Mouse (Mus musculus): ENCODE results near the gene Vps25. TPM values are rescaled to one million over a fixed set of nuclear protein-coding genes. Genes with fewer than 3 reads are reported as not detected.

Gene Vps25
- polyA plus RNA-seq (2015; fragmentation: Nextera tagmentation; extraction: Ambion mirVana), result 133 and 141 TPM in 2 replicates

- Histone ChIP-seq H3K27me3 (ENCODE audit: control insufficient read depth, insufficient read depth, low read length) (no peaks in the 10 kb centered on the region), H3K36me3 (ENCODE audit: control insufficient read depth, insufficient read depth, low read length) (peaks cover 7% of the 10 kb centered on the region; the same call in 1 of the 2 replicates), H3K4me2 (ENCODE audit: low read depth, low read length) (peak within 1 kb of the TSS; percentile 96), H3K9me3 (replicated peaks; ENCODE audit: control insufficient read depth, low read length) (no peaks in the 10 kb centered on the region), H3K9ac (ENCODE audit: low read length) (peak within 1 kb of the TSS; percentile 94), H3K4me3 (replicated peaks; ENCODE audit: low read length) (peak within 1 kb of the TSS; percentile 79), H3K4me1 (ENCODE audit: control insufficient read depth, insufficient read depth, low read length) (peaks cover 20% of the 10 kb centered on the region), H3K27ac (ENCODE audit: low read length) (peak within 1 kb of the TSS; percentile 95)
- peak; percentile 85; the same call in 1 of the 2 replicates for ATAC-seq (ENCODE audit: insufficient read depth, low FRiP score)
- WGBS, result under 1% methylated on average over 40 of the region's 40 CpGs
These were observed at the start of gene Vps25 for GRCm38 (mm10) chr11:101253613-101254389. Vps25 (plus strand) TSS chr11:101253707.

- WGBS, result 39% methylated on average over 3 of the region's 3 CpGs
- Histone ChIP-seq H3K9ac (ENCODE audit: low read length) (no peak overlapping the region), H3K4me3 (replicated peaks; ENCODE audit: low read length) (no peak overlapping the region), H3K27me3 (ENCODE audit: control insufficient read depth, insufficient read depth, low read length) (no peaks in the 10 kb centered on the region), H3K36me3 (ENCODE audit: control insufficient read depth, insufficient read depth, low read length) (peaks cover 17% of the 10 kb centered on the region; the same call in 1 of the 2 replicates), H3K27ac (ENCODE audit: low read length) (no peak overlapping the region), H3K4me1 (ENCODE audit: control insufficient read depth, insufficient read depth, low read length) (no peaks in the 10 kb centered on the region), H3K4me2 (ENCODE audit: low read depth, low read length) (no peak overlapping the region), H3K9me3 (replicated peaks; ENCODE audit: control insufficient read depth, low read length) (no peaks in the 10 kb centered on the region)
- ATAC-seq (ENCODE audit: insufficient read depth, low FRiP score), result peak; percentile 83
These were observed 41.5 kb upstream of the Vps25 start for GRCm38 (mm10) chr11:101211970-101212369.

- 90% methylated on average over 5 of the region's 5 CpGs for WGBS
These were observed 36.6 kb upstream of the Vps25 start for GRCm38 (mm10) chr11:101216936-101217335.

DNA sequence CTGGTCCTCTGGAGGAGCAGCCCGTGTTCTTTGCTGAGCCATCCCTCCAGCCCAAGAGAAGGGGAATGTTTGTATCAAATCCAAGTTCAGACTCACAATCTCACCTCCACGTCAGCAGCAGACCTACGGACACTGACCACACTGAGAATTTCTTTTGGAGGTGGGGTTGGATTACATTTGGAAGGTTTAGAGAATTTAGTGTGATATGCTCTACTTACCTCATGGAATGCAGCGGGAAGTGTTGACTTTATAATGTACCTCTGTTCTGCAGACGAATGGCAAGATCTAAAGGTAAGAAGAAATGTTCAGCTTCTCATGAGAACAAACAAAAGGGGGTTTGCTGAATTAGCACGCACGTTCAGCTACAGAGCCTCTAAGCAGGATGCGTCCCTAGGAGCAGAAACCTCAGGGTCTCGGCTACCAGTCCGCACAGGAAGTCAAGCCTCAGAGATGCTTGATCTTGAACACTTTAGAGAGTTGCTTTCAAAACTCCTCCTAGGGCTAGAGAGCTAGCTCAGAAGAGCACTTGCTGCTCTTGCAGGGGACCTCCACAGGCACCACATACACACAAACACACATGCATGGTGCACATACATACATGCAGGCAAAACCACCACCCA, 35.0 kb upstream of the Vps25 start:
- Histone ChIP-seq H3K9ac (ENCODE audit: low read length) (no peak overlapping the region), H3K27ac (ENCODE audit: low read length) (no peak overlapping the region), H3K36me3 (ENCODE audit: control insufficient read depth, insufficient read depth, low read length) (0 out of 2 replicates have a peak, but pooled peaks cover under 1% of the 10 kb centered on the region), H3K27me3 (ENCODE audit: control insufficient read depth, insufficient read depth, low read length) (no peaks in the 10 kb centered on the region), H3K4me3 (replicated peaks; ENCODE audit: low read length) (no peak overlapping the region), H3K9me3 (replicated peaks; ENCODE audit: control insufficient read depth, low read length) (no peaks in the 10 kb centered on the region), H3K4me2 (ENCODE audit: low read depth, low read length) (no peak overlapping the region), H3K4me1 (ENCODE audit: control insufficient read depth, insufficient read depth, low read length) (no peaks in the 10 kb centered on the region)
- no peak for ATAC-seq (ENCODE audit: insufficient read depth, low FRiP score)
- 84% methylated on average over 10 of the region's 10 CpGs for WGBS

More at GRCm38 (mm10) chr11:101216936-101217335, 36.6 kb upstream of the Vps25 start:
- no peak for ATAC-seq (ENCODE audit: insufficient read depth, low FRiP score)
- no peak overlapping the region for H3K4me3 ChIP-seq (replicated peaks; ENCODE audit: low read length)
- H3K4me2 ChIP-seq (ENCODE audit: low read depth, low read length), result no peak overlapping the region
- no peaks in the 10 kb centered on the region for H3K27me3 ChIP-seq (ENCODE audit: control insufficient read depth, insufficient read depth, low read length)
- H3K36me3 ChIP-seq (ENCODE audit: control insufficient read depth, insufficient read depth, low read length), result 0 out of 2 replicates have a peak, but pooled peaks cover 7% of the 10 kb centered on the region
- H3K9ac ChIP-seq (ENCODE audit: low read length), result no peak overlapping the region
- no peak overlapping the region for H3K27ac ChIP-seq (ENCODE audit: low read length)
- H3K4me1 ChIP-seq (ENCODE audit: control insufficient read depth, insufficient read depth, low read length), result no peaks in the 10 kb centered on the region
- H3K9me3 ChIP-seq (replicated peaks; ENCODE audit: control insufficient read depth, low read length), result no peaks in the 10 kb centered on the region

DNA sequence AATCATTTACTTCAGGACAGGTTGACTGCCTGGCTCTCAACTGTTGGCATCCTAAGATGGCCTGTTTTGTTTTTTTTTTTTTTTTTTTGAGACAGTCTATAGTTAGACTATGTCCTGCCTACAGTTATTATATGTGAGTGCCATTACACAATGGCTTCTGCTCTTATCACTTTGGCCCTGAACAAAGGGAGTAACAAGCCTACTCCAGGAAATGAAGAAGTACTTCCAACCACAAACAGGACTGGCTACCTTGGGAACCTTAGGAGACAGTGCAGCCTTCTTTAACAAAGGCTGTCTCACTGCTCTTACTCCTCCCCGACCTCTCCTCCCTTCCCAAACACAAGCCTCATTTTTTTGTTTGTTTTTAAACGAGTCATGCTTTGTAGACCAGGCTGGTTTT, 32.7 kb upstream of the Vps25 start:
- H3K36me3 ChIP-seq (ENCODE audit: control insufficient read depth, insufficient read depth, low read length), result no peaks in the 10 kb centered on the region
- 28% methylated on average over 2 of the region's 2 CpGs for WGBS
- H3K27ac ChIP-seq (ENCODE audit: low read length), result peak overlapping the region; percentile 50
- no peaks in the 10 kb centered on the region for H3K27me3 ChIP-seq (ENCODE audit: control insufficient read depth, insufficient read depth, low read length)
- H3K9ac ChIP-seq (ENCODE audit: low read length), result no peak overlapping the region
- H3K9me3 ChIP-seq (replicated peaks; ENCODE audit: control insufficient read depth, low read length), result no peaks in the 10 kb centered on the region
- peaks cover 11% of the 10 kb centered on the region for H3K4me1 ChIP-seq (ENCODE audit: control insufficient read depth, insufficient read depth, low read length)
- ATAC-seq (ENCODE audit: insufficient read depth, low FRiP score), result no peak
- H3K4me2 ChIP-seq (ENCODE audit: low read depth, low read length), result no peak overlapping the region
- H3K4me3 ChIP-seq (replicated peaks; ENCODE audit: low read length), result no peak overlapping the region

DNA sequence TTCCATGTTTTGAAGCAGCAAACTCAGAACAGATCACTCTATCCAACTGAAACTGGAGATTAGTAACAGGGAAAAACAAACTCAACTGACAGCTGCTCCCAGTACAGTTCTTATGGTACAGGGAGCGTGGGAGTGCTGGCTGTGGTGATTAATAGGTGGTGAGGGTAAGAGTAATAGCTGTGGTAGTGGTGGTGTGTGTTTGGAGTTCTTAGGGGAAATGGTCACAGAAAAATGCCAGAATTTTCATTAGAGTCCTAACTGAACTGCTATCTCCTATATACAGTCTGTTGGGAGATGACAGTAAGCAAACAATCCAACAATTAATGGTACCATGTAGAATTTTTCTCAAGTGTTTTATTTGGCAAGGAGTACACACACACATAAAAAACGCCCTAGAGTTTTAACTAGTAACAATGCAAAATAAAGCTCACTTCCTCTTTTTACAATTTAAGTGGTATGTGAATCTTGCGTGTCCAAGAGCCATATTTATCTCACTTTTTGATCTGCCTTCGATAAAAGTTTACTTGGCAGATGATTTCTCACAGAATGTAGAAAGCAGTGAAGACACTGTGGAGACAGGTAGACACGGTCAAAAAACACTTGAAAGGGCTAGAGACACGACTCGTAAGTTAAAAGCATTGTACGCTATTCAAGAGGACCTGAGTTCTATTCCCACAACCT, 32.1 kb upstream of the Vps25 start:
- Histone ChIP-seq H3K4me1 (ENCODE audit: control insufficient read depth, insufficient read depth, low read length) (peaks cover 11% of the 10 kb centered on the region), H3K9me3 (replicated peaks; ENCODE audit: control insufficient read depth, low read length) (no peaks in the 10 kb centered on the region), H3K27ac (ENCODE audit: low read length) (peak overlapping the region; percentile 50; the same call in 1 of the 2 replicates), H3K4me2 (ENCODE audit: low read depth, low read length) (no peak overlapping the region), H3K36me3 (ENCODE audit: control insufficient read depth, insufficient read depth, low read length) (no peaks in the 10 kb centered on the region), H3K27me3 (ENCODE audit: control insufficient read depth, insufficient read depth, low read length) (no peaks in the 10 kb centered on the region), H3K4me3 (replicated peaks; ENCODE audit: low read length) (no peak overlapping the region), H3K9ac (ENCODE audit: low read length) (no peak overlapping the region)
- 69% methylated on average over 8 of the region's 8 CpGs for WGBS
- ATAC-seq (ENCODE audit: insufficient read depth, low FRiP score), result no peak

DNA sequence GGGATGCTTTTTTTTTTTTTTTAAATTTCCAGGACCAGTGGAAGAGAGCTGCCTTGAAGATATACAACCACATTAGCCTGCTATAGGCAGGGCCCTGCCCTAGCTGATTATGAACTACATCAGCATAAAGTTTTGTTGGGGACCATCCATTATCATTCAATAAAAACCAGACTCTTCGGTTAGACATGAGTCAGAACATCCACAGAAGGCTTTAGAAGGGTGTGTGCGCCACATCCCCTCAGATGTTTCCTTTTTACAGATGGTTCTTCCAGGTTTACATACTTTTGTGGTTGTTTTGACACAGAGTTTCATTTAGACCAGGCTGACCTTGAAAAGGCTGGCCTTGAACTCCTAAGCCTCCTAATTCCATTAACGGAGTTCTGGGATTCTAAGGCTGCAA, 29.2 kb upstream of the Vps25 start:
- H3K27ac ChIP-seq (ENCODE audit: low read length), result no peak overlapping the region; the same call in 1 of the 2 replicates
- no peaks in the 10 kb centered on the region for H3K36me3 ChIP-seq (ENCODE audit: control insufficient read depth, insufficient read depth, low read length)
- peaks cover 11% of the 10 kb centered on the region for H3K4me1 ChIP-seq (ENCODE audit: control insufficient read depth, insufficient read depth, low read length)
- H3K27me3 ChIP-seq (ENCODE audit: control insufficient read depth, insufficient read depth, low read length), result no peaks in the 10 kb centered on the region
- no peak for ATAC-seq (ENCODE audit: insufficient read depth, low FRiP score)
- 85% methylated on average over 3 of the region's 3 CpGs for WGBS
- H3K9me3 ChIP-seq (replicated peaks; ENCODE audit: control insufficient read depth, low read length), result no peaks in the 10 kb centered on the region
- H3K9ac ChIP-seq (ENCODE audit: low read length), result no peak overlapping the region
- no peak overlapping the region for H3K4me3 ChIP-seq (replicated peaks; ENCODE audit: low read length)
- H3K4me2 ChIP-seq (ENCODE audit: low read depth, low read length), result no peak overlapping the region

GRCm38 (mm10) chr11:101225331-101226064, 28.0 kb upstream of the Vps25 start:
- H3K27ac ChIP-seq (ENCODE audit: low read length), result peak overlapping the region; percentile 89
- H3K4me2 ChIP-seq (ENCODE audit: low read depth, low read length), result peak overlapping the region; percentile 72
- H3K9me3 ChIP-seq (replicated peaks; ENCODE audit: control insufficient read depth, low read length), result no peaks in the 10 kb centered on the region
- H3K9ac ChIP-seq (ENCODE audit: low read length), result peak overlapping the region; percentile 95
- no peaks in the 10 kb centered on the region for H3K27me3 ChIP-seq (ENCODE audit: control insufficient read depth, insufficient read depth, low read length)
- no peaks in the 10 kb centered on the region for H3K36me3 ChIP-seq (ENCODE audit: control insufficient read depth, insufficient read depth, low read length)
- H3K4me1 ChIP-seq (ENCODE audit: control insufficient read depth, insufficient read depth, low read length), result peaks cover 20% of the 10 kb centered on the region
- ATAC-seq (ENCODE audit: insufficient read depth, low FRiP score), result no peak
- 17% methylated on average over 25 of the region's 25 CpGs for WGBS
- peak overlapping the region; percentile 84 for H3K4me3 ChIP-seq (replicated peaks; ENCODE audit: low read length)
